Mouse (Mus musculus): Measurements from ENCODE around the gene Ppp1r9b. TPM values are rescaled to one million over a fixed set of nuclear protein-coding genes. Genes with fewer than 3 reads are reported as not detected.
A peak's percentile ranks its signal among the peaks of the same experiment; 100 is the strongest.
"Not testable (repeated sequence)": the region's sequence is repeated elsewhere in the genome, so short reads cannot be mapped to it uniquely, and the experiment has no call there.

Gene Ppp1r9b
- polyA plus RNA-seq, 1 experiment, result 112 TPM

- Histone ChIP-seq H3K4me3 (ENCODE audit: control insufficient read depth, insufficient read depth, low read length) (0 out of 2 replicates have a peak overlapping the region, but pooled peaks have one; percentile 13), H3K27me3 (ENCODE audit: control insufficient read depth, insufficient read depth, low read length) (peaks cover 16% of the 10 kb centered on the region), H3K4me1 (replicated peaks; ENCODE audit: control insufficient read depth, insufficient read depth, low read length) (peaks cover 18% of the 10 kb centered on the region), H3K27ac (ENCODE audit: control insufficient read depth, insufficient read depth, low read length) (no peak overlapping the region), H3K36me3 (ENCODE audit: control insufficient read depth, insufficient read depth, low read length) (peaks cover 3% of the 10 kb centered on the region)
- 19% methylated on average over 37 of the region's 40 CpGs for WGBS
- TF ChIP-seq POLR2A (IDR thresholded peaks at IDR 0.05; ENCODE audit: control insufficient read depth, extremely low read depth, insufficient read depth, low read length, poor library complexity) (no peak), CTCF (IDR thresholded peaks at IDR 0.05; ENCODE audit: borderline replicate concordance, control insufficient read depth, extremely low read depth, insufficient read depth, low read length, poor library complexity) (no peak)
- DNase-seq, result no peak
Observed at GRCm38 (mm10) chr11:95010141-95010739, 19.4 kb downstream of the Ppp1r9b start.

- H3K4me1 ChIP-seq (replicated peaks; ENCODE audit: control insufficient read depth, insufficient read depth, low read length), result peaks cover 13% of the 10 kb centered on the region
- peaks cover 16% of the 10 kb centered on the region for H3K27me3 ChIP-seq (ENCODE audit: control insufficient read depth, insufficient read depth, low read length)
- not testable (repeated sequence) for DNase-seq; H3K27ac ChIP-seq (ENCODE audit: control insufficient read depth, insufficient read depth, low read length); H3K4me3 ChIP-seq (ENCODE audit: control insufficient read depth, insufficient read depth, low read length); H3K36me3 ChIP-seq (ENCODE audit: control insufficient read depth, insufficient read depth, low read length)
- WGBS, result 77% methylated on average over 4 of the region's 4 CpGs
Observed at GRCm38 (mm10) chr11:95010841-95011403, 20.1 kb downstream of the Ppp1r9b start.

GRCm38 (mm10) chr11:95011416-95011815, 20.6 kb downstream of the Ppp1r9b start:
- TF ChIP-seq POLR2A (IDR thresholded peaks at IDR 0.05; ENCODE audit: control insufficient read depth, extremely low read depth, insufficient read depth, low read length, poor library complexity) (no peak), CTCF (IDR thresholded peaks at IDR 0.05; ENCODE audit: borderline replicate concordance, control insufficient read depth, extremely low read depth, insufficient read depth, low read length, poor library complexity) (no peak)
- Histone ChIP-seq H3K27me3 (ENCODE audit: control insufficient read depth, insufficient read depth, low read length) (peaks cover 16% of the 10 kb centered on the region), H3K4me1 (replicated peaks; ENCODE audit: control insufficient read depth, insufficient read depth, low read length) (peaks cover 8% of the 10 kb centered on the region), H3K27ac (ENCODE audit: control insufficient read depth, insufficient read depth, low read length) (no peak overlapping the region), H3K4me3 (ENCODE audit: control insufficient read depth, insufficient read depth, low read length) (no peak overlapping the region), H3K36me3 (ENCODE audit: control insufficient read depth, insufficient read depth, low read length) (no peaks in the 10 kb centered on the region)
- whole genome bisulfite sequencing, result 42% methylated on average over 1 of the region's 1 CpGs
- no peak for DNase-seq

- DNase-seq, result no peak
- TF ChIP-seq POLR2A (IDR thresholded peaks at IDR 0.05; ENCODE audit: control insufficient read depth, extremely low read depth, insufficient read depth, low read length, poor library complexity), result no peak
- no peak for TF ChIP-seq CTCF (IDR thresholded peaks at IDR 0.05; ENCODE audit: borderline replicate concordance, control insufficient read depth, extremely low read depth, insufficient read depth, low read length, poor library complexity)
- Histone ChIP-seq H3K36me3 (ENCODE audit: control insufficient read depth, insufficient read depth, low read length) (no peaks in the 10 kb centered on the region), H3K4me1 (replicated peaks; ENCODE audit: control insufficient read depth, insufficient read depth, low read length) (peaks cover 8% of the 10 kb centered on the region), H3K27ac (ENCODE audit: control insufficient read depth, insufficient read depth, low read length) (no peak overlapping the region), H3K4me3 (ENCODE audit: control insufficient read depth, insufficient read depth, low read length) (no peak overlapping the region), H3K27me3 (ENCODE audit: control insufficient read depth, insufficient read depth, low read length) (peaks cover 16% of the 10 kb centered on the region)
- 16% methylated on average over 3 of the region's 3 CpGs for WGBS
Observed at GRCm38 (mm10) chr11:95012075-95012474, 21.2 kb downstream of the Ppp1r9b start.

- no peak for DNase-seq
- peaks cover 8% of the 10 kb centered on the region for H3K4me1 ChIP-seq (replicated peaks; ENCODE audit: control insufficient read depth, insufficient read depth, low read length)
- WGBS, result 73% methylated on average over 3 of the region's 3 CpGs
- peaks cover 16% of the 10 kb centered on the region for H3K27me3 ChIP-seq (ENCODE audit: control insufficient read depth, insufficient read depth, low read length)
- H3K4me3 ChIP-seq (ENCODE audit: control insufficient read depth, insufficient read depth, low read length), result no peak overlapping the region
- TF ChIP-seq CTCF (IDR thresholded peaks at IDR 0.05; ENCODE audit: borderline replicate concordance, control insufficient read depth, extremely low read depth, insufficient read depth, low read length, poor library complexity) (no peak), POLR2A (IDR thresholded peaks at IDR 0.05; ENCODE audit: control insufficient read depth, extremely low read depth, insufficient read depth, low read length, poor library complexity) (no peak)
- H3K36me3 ChIP-seq (ENCODE audit: control insufficient read depth, insufficient read depth, low read length), result no peaks in the 10 kb centered on the region
- H3K27ac ChIP-seq (ENCODE audit: control insufficient read depth, insufficient read depth, low read length), result no peak overlapping the region
Observed at GRCm38 (mm10) chr11:95012487-95012886, 21.7 kb downstream of the Ppp1r9b start.

- Histone ChIP-seq H3K4me3 (ENCODE audit: control insufficient read depth, insufficient read depth, low read length) (no peak overlapping the region), H3K27me3 (ENCODE audit: control insufficient read depth, insufficient read depth, low read length) (peaks cover under 1% of the 10 kb centered on the region), H3K4me1 (replicated peaks; ENCODE audit: control insufficient read depth, insufficient read depth, low read length) (no peaks in the 10 kb centered on the region), H3K27ac (ENCODE audit: control insufficient read depth, insufficient read depth, low read length) (no peak overlapping the region), H3K36me3 (ENCODE audit: control insufficient read depth, insufficient read depth, low read length) (no peaks in the 10 kb centered on the region)
- WGBS, result 95% methylated on average over 3 of the region's 3 CpGs
- DNase-seq, result no peak
- TF ChIP-seq POLR2A (IDR thresholded peaks at IDR 0.05; ENCODE audit: control insufficient read depth, extremely low read depth, insufficient read depth, low read length, poor library complexity) (no peak), CTCF (IDR thresholded peaks at IDR 0.05; ENCODE audit: borderline replicate concordance, control insufficient read depth, extremely low read depth, insufficient read depth, low read length, poor library complexity) (no peak)
Observed at GRCm38 (mm10) chr11:95015484-95015883, 24.6 kb downstream of the Ppp1r9b start.
